Comparison of ENCODE assay signal across 13 mouse cellular contexts in genomic region chr3:69485756-69486155, GRCm38 (mm10).
DNase-seq lines count a peak whose midpoint lies in the region; ATAC-seq and TF ChIP-seq lines count a peak whose summit lies in the region.
"Had no signal": no experiment of that assay in that cellular context is flagged by ENCODE, and none has a peak within 500 bp of the region (broad histone marks: within the 10 kb centered on the region; RNA-seq: fewer than 3 reads in every experiment).

No protein-coding gene starts in this region.

- no peaks in the 10 kb centered on the region for H3K27me3 ChIP-seq in heart, embryonic 15.5 days
- no peaks in the 10 kb centered on the region for H3K27me3 ChIP-seq in kidney, embryonic 14.5 days (ENCODE audit: control insufficient read depth, insufficient read depth, low read length)
- H3K27me3 ChIP-seq in cerebellum, adult 2 months (ENCODE audit: control insufficient read depth, insufficient read depth, low read length) = no peaks in the 10 kb centered on the region

- 0 out of 2 replicates have a peak, but pooled peaks have one; percentile 32 for ATAC-seq in heart, embryonic 15.5 days (replicated peaks; ENCODE audit: insufficient number of reproducible peaks, insufficient read depth, low FRiP score, low read depth)
- peak; percentile 62 for ATAC-seq in kidney, embryonic 14.5 days (ENCODE audit: low FRiP score, low TSS enrichment)
- no peak for ATAC-seq in CD4-positive, CD25-positive, alpha-beta regulatory T cell, adult 4 months
- ATAC-seq: inflammation-experienced regulatory T-cells, adult 6 months had no signal

- H3K9me3 ChIP-seq in heart, embryonic 15.5 days (replicated peaks) = no peaks in the 10 kb centered on the region
- H3K9me3 ChIP-seq in kidney, embryonic 14.5 days (ENCODE audit: control insufficient read depth, low read length) = no peaks in the 10 kb centered on the region
- H3K9me3 ChIP-seq: forebrain, embryonic 10.5 days; heart, embryonic 10.5 days had no signal

- WGBS in heart, embryonic 15.5 days = 43% methylated on average over 2 of the region's 2 CpGs
- WGBS in kidney, embryonic 14.5 days = 55% methylated on average over 2 of the region's 2 CpGs
- WGBS in cerebellum, adult 2 months = 69% methylated on average over 2 of the region's 2 CpGs

- H3K9ac ChIP-seq in heart, embryonic 15.5 days = no peak overlapping the region
- H3K9ac ChIP-seq in kidney, embryonic 14.5 days (ENCODE audit: low read depth, low read length) = no peak overlapping the region

- DNase-seq in heart, adult 9 months (ENCODE audit: low spot score in 2 of 2) = no peak
- peak; percentile 57 for DNase-seq in 3134 (ENCODE audit: extremely low read depth, insufficient read length, low spot score)
- DNase-seq in adrenal gland, adult 2 months = peak; percentile 73
- DNase-seq in natural killer cell, adult 2 months (ENCODE audit: low spot score in 2 of 2) = no peak
- no peak for DNase-seq in cerebellum, adult 2 months
- DNase-seq: heart, postnatal 4 days; lung, adult 2 months had no signal

- no peak for TF ChIP-seq CTCF in cerebellum, adult 2 months (IDR thresholded peaks at IDR 0.05; ENCODE audit: borderline replicate concordance, insufficient read depth, low read depth, low read length)

- H3K27ac ChIP-seq in heart, embryonic 15.5 days = no peak overlapping the region
- no peak overlapping the region for H3K27ac ChIP-seq in kidney, embryonic 14.5 days (ENCODE audit: low read depth, low read length)
- no peak overlapping the region for H3K27ac ChIP-seq in cerebellum, adult 2 months (ENCODE audit: insufficient read depth, low read length)
- H3K27ac ChIP-seq: forebrain, embryonic 10.5 days; heart, embryonic 10.5 days had no signal

- peaks cover 22% of the 10 kb centered on the region for H3K4me1 ChIP-seq in heart, embryonic 15.5 days (replicated peaks)
- H3K4me1 ChIP-seq in kidney, embryonic 14.5 days (ENCODE audit: control insufficient read depth, insufficient read depth, low read length) = no peaks in the 10 kb centered on the region
- H3K4me1 ChIP-seq in cerebellum, adult 2 months (ENCODE audit: control insufficient read depth, insufficient read depth, low read length) = peaks cover 14% of the 10 kb centered on the region
- H3K4me1 ChIP-seq: forebrain, embryonic 10.5 days had no signal

- no peak for TF ChIP-seq POLR2A in cerebellum, adult 2 months (IDR thresholded peaks at IDR 0.05; ENCODE audit: borderline replicate concordance, insufficient read depth, low read length)

- no peak overlapping the region for H3K4me3 ChIP-seq in heart, embryonic 15.5 days
- H3K4me3 ChIP-seq in kidney, embryonic 14.5 days (ENCODE audit: low read length) = no peak overlapping the region
- no peak overlapping the region for H3K4me3 ChIP-seq in cerebellum, adult 2 months (replicated peaks; ENCODE audit: insufficient read depth, low read depth, low read length)
- H3K4me3 ChIP-seq: forebrain, embryonic 10.5 days; heart, embryonic 10.5 days had no signal

- H3K4me2 ChIP-seq in heart, embryonic 15.5 days = no peak overlapping the region
- no peak overlapping the region for H3K4me2 ChIP-seq in kidney, embryonic 14.5 days (replicated peaks; ENCODE audit: low read depth, low read length)

- no peaks in the 10 kb centered on the region for H3K36me3 ChIP-seq in heart, embryonic 15.5 days
- H3K36me3 ChIP-seq in kidney, embryonic 14.5 days (ENCODE audit: control insufficient read depth, insufficient read depth, low read length) = no peaks in the 10 kb centered on the region
- H3K36me3 ChIP-seq: forebrain, embryonic 10.5 days; heart, embryonic 10.5 days had no signal

Comparison
In these comparisons a context has a peak if more than half of its experiments do, and no peak if none do; other contexts are left out.
1. DNase-seq: peak in 3134 (single experiment) and adrenal gland, adult 2 months (single experiment); none in heart, adult 9 months (0 of 2), natural killer cell, adult 2 months (0 of 2) and cerebellum, adult 2 months (0 of 2).